Mouse (Mus musculus): ENCODE measurements around the gene Cd7. TPM values are rescaled to one million over a fixed set of nuclear protein-coding genes. Genes with fewer than 3 reads are reported as not detected.

Gene Cd7
- polyA plus RNA-seq, 1 experiment from 2014 or later, result 0.31 TPM

GRCm38 (mm10) chr11:120988410-120988809 is 50.8 kb downstream of the Cd7 start:
- 78% methylated on average over 4 of the region's 4 CpGs for WGBS
- peaks cover 33% of the 10 kb centered on the region for H3K36me3 ChIP-seq
- no peak for ATAC-seq (replicated peaks; ENCODE audit: low FRiP score)
- H3K9me3 ChIP-seq (replicated peaks), result no peaks in the 10 kb centered on the region
- peak overlapping the region; percentile 80; the same call in 1 of the 2 replicates for H3K4me2 ChIP-seq
- peaks cover 40% of the 10 kb centered on the region for H3K4me1 ChIP-seq
- no peaks in the 10 kb centered on the region for H3K27me3 ChIP-seq
- peak overlapping the region; percentile 67; the same call in 1 of the 2 replicates for H3K4me3 ChIP-seq (replicated peaks)
- H3K27ac ChIP-seq, result no peak overlapping the region
- 0 out of 2 replicates have a peak overlapping the region, but pooled peaks have one; percentile 95 for H3K9ac ChIP-seq

DNA sequence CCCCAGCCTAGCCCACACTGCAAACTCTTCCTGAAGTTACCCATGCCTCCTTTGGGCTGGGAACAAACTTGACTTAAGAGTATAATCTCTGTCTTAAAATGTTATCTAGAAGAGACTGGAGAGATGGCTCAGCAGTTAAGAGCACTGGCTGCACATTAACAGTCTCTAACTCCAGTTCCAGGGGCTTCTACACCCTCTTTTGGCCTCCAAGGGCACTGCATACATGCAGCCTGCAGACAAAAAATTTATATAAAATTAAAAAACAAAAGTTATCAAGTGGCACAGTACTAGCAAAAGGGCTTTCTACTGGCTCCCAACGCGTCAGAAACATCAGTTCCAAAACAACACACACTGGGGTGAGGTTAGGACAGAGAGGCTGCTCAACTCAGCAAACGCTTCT is 51.6 kb downstream of the Cd7 start:
- no peak overlapping the region for H3K9ac ChIP-seq

More for the DNA sequence above, 51.6 kb downstream of the Cd7 start:
- no peaks in the 10 kb centered on the region for H3K27me3 ChIP-seq
- H3K4me3 ChIP-seq (replicated peaks), result no peak overlapping the region
- H3K9me3 ChIP-seq (replicated peaks), result no peaks in the 10 kb centered on the region
- H3K4me2 ChIP-seq, result no peak overlapping the region
- peaks cover 41% of the 10 kb centered on the region for H3K36me3 ChIP-seq
- peaks cover 40% of the 10 kb centered on the region for H3K4me1 ChIP-seq
- WGBS, result 78% methylated on average over 3 of the region's 3 CpGs
- ATAC-seq (replicated peaks; ENCODE audit: low FRiP score), result no peak
- H3K27ac ChIP-seq, result no peak overlapping the region

Other genes starting within 250 kb of the Cd7 start
- gene Dus1l, start 243.0 kb downstream of the Cd7 start, polyA plus RNA-seq (2015; fragmentation: Nextera tagmentation; extraction: Ambion mirVana), result 74.2 and 87.2 TPM in 2 replicates
- gene Fasn, start 214.9 kb downstream of the Cd7 start, polyA plus RNA-seq (2015; fragmentation: Nextera tagmentation; extraction: Ambion mirVana), result 44.1 and 51.8 TPM in 2 replicates
- gene Ccdc57, start 106.5 kb downstream of the Cd7 start, polyA plus RNA-seq (2015; fragmentation: Nextera tagmentation; extraction: Ambion mirVana), result 8.0 and 8.4 TPM in 2 replicates
- 54.0 and 66.0 TPM in 2 replicates for gene Slc16a3, start 90.9 kb downstream of the Cd7 start, polyA plus RNA-seq (2015; fragmentation: Nextera tagmentation; extraction: Ambion mirVana)
- 129 and 140 TPM in 2 replicates for gene Csnk1d, start 48.1 kb downstream of the Cd7 start, polyA plus RNA-seq (2015; fragmentation: Nextera tagmentation; extraction: Ambion mirVana)
- gene Sectm1b, start 24.2 kb upstream of the Cd7 start, polyA plus RNA-seq (2015; fragmentation: Nextera tagmentation; extraction: Ambion mirVana), result 0.06 TPM in 1 of 2 replicates, not detected in the other
- 0.34 TPM in 1 of 2 replicates, not detected in the other for gene Sectm1a, start 41.8 kb upstream of the Cd7 start, polyA plus RNA-seq (2015; fragmentation: Nextera tagmentation; extraction: Ambion mirVana)
- gene Tex19.2, start 79.3 kb upstream of the Cd7 start, polyA plus RNA-seq (2015; fragmentation: Nextera tagmentation; extraction: Ambion mirVana), result not detected in 2 replicates
- 0.09 TPM in 1 of 2 replicates, not detected in the other for gene Tex19.1, start 106.7 kb upstream of the Cd7 start, polyA plus RNA-seq (2015; fragmentation: Nextera tagmentation; extraction: Ambion mirVana)
- gene Uts2r, start 120.9 kb upstream of the Cd7 start, polyA plus RNA-seq (2015; fragmentation: Nextera tagmentation; extraction: Ambion mirVana), result 0.09 TPM in 1 of 2 replicates, not detected in the other
- gene Hexdc, start 165.0 kb upstream of the Cd7 start, polyA plus RNA-seq (2015; fragmentation: Nextera tagmentation; extraction: Ambion mirVana), result 9.6 and 13.7 TPM in 2 replicates
- 31.7 and 32.0 TPM in 2 replicates for gene Ogfod3, start 165.3 kb upstream of the Cd7 start, polyA plus RNA-seq (2015; fragmentation: Nextera tagmentation; extraction: Ambion mirVana)
- 32.6 and 34.4 TPM in 2 replicates for gene Cybc1, start 189.9 kb upstream of the Cd7 start, polyA plus RNA-seq (2015; fragmentation: Nextera tagmentation; extraction: Ambion mirVana)
- 53.8 and 60.5 TPM in 2 replicates for gene Narf, start 197.8 kb upstream of the Cd7 start, polyA plus RNA-seq (2015; fragmentation: Nextera tagmentation; extraction: Ambion mirVana)
- gene Foxk2, start 220.6 kb upstream of the Cd7 start, polyA plus RNA-seq (2015; fragmentation: Nextera tagmentation; extraction: Ambion mirVana), result 8.0 TPM in 2 replicates